Mouse (Mus musculus): ENCODE data around the gene Mlh1.

DNA sequence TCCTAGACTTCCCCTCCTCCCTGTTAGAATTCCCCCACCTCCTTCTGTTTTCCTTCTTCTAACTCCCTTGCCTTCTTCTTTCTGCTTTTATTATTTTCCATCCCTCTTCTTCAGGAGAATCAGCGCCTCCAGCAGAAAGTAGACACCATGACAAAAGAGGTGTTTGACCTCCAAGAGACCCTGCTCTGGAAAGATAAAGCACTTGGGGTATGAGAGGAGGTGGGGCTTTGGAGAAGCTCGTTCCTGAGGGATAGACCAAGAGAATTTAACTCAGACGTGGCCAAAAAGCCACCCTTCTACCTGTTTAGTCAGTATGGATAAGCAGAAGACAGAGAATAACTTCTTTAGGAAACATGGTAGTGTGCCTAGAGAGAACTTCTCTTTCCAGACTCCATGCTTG is 63.9 kb downstream of the Mlh1 start:
- TF ChIP-seq CTCF (conservative IDR thresholded peaks at IDR 0.05; ENCODE audit: low read length) (no peak), NANOG (IDR thresholded peaks at IDR 0.05; ENCODE audit: borderline replicate concordance, low read length) (no peak), POU5F1 (IDR thresholded peaks at IDR 0.05; ENCODE audit: borderline replicate concordance, low read length) (no peak)

Measured in E14TG2a.4 (cell line).